Mouse (Mus musculus) effector memory CD4-positive, alpha-beta T cell, adult 5 months (primary cell): ENCODE measurements around the gene Sptan1. TPM values are rescaled to one million over a fixed set of nuclear protein-coding genes. Genes with fewer than 3 reads are reported as not detected.

Experiments
- polyA plus RNA-seq: library from polyadenylated mRNA; unstranded; fragments of 100-300 nt; shearing (Covaris generic); gene quantifications from one replicate; pipeline ENCODE4 v1.2.1, GENCODE M21; 2017

The Sptan1 gene
- polyA plus RNA-seq, result 87.5 TPM

DNA sequence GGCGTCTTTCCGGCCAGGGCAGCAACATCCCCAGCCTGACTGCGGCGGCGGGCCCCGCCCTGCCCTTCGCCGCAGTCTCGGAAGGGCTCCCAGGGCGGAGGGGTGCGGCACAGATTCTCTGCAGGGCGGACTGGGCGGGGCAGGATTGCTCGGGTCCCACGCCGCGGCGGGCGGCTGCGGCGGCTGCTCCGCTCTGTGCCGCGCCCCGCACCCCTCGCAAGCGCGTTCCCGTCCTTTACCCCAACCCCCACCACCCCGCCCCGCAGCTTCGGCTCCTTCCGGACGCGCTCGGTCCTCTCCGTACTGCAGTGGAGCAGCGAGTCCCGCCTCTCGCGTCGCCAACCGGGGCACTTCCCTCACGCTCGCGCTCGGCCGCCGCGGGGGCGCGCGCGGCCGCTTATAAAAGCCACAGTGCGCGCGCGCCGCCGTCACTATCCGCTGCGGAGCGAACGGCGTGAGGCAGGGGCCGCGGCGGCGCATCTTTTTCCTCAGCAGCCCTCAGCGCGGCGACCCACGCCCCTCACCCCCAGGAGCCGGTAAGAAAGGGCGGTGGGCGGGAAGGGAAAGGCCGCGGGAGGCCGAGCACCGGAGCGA is at the start of gene Sptan1:
Gene Sptan1 (plus strand): TSS at position 311 of the 594 bp plus-strand sequence.

DNA sequence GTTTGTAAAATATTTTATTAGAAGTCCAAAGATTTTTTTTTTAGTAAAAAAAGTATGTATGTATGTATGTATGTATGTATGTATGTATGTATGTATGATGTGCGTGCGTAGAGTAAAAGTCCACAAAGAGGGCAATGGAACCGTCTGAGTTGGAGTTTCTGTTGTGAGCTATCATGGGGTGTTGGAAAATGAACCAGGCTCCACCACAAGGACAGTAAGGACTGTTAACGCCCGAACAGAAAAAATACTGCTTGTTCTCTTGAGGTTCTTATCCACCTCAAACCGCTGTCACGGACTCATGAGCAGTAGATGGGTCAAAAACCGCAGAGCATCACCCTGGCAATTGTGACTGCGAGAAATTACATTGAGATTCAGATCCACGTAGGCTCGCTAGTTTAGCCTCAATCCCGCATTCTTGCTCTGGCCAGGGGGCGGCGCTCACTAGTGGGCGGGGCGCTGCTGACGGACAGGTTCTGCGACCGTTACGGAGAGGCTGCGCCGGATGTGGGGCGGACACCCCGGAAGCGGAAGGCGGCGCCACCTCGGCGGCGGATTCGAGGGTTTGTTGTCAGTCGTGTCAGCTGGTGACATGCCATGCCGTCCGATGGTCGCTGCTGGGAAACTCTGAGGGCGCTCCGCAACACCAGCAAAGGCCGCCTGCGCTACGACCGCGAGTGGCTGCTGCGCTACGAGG is 30.3 kb upstream of the Sptan1 start, which contains the start of gene Gle1:
Gene Gle1 (plus strand): TSS at position 521 of the 694 bp plus-strand sequence.

DNA sequence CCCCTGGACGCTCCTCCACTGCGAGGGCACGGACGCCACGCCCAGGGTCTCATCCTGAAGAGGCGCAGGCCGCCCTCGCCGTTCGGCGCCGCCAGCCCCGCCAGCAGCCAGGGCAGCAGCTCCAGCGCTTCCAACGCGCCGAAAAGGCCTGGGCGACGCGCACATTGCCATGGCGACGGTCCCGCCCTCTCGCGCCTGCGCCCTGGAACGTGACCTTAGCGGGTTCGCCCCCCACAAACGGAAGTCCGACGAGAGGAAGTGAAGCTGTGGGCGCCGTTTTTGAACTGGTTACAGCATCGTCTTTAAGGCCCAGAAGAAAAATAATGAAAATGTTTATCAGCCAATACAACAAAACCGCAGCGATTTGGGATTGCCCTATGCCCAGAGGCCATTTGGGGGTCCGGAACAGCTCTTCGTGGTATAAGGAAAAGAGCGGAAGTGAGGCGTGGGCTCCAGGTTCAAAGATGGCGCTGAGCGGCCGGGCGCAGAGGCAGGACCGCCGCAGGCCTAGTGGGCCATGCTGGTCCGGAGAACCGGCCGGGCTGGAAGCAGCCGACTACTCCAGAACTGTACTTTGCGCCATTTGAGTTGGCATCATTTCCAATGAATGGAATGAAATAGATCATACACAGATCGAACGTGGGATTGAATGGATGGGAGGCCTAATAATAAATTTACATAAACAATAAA is 83.5 kb downstream of the Sptan1 start, which contains the start of gene Wdr34:
Gene Wdr34 (minus strand): TSS at position 183 of the 690 bp plus-strand sequence.

DNA sequence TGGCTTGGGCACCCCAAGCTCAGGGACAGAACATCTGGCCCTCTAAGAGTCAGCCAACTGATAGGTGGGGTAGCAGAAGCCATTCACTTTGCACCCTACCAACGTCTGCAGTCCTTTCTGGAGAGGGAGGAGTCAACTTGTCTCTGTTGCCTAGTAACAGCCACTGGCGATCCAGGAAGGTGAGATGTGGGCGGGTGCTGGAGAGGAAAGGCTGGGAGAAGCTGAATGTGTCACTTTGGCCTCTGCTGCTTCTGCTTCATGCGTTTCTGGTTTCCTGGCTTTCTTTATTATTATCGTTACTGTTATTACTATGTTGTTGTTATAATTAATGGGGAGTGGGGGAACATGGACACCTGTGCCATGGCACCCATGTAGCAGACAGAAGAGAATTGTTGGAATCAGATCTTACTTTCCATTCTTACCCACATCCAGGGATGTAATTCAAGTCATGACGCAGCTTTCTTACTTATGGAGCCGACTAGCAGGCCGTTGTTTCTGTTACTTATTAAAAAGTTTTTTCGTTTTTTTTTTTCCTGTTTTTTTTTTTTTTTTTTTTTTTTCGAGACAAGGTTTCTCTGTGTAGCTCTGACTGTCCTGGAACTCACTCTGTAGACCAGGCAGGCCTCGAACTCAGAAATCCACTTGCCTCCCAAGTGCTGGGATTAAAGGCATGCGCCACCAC is 92.0 kb downstream of the Sptan1 start, which contains the start of gene Set:
Gene Set (plus strand): TSS at position 156 of the 682 bp plus-strand sequence.

DNA sequence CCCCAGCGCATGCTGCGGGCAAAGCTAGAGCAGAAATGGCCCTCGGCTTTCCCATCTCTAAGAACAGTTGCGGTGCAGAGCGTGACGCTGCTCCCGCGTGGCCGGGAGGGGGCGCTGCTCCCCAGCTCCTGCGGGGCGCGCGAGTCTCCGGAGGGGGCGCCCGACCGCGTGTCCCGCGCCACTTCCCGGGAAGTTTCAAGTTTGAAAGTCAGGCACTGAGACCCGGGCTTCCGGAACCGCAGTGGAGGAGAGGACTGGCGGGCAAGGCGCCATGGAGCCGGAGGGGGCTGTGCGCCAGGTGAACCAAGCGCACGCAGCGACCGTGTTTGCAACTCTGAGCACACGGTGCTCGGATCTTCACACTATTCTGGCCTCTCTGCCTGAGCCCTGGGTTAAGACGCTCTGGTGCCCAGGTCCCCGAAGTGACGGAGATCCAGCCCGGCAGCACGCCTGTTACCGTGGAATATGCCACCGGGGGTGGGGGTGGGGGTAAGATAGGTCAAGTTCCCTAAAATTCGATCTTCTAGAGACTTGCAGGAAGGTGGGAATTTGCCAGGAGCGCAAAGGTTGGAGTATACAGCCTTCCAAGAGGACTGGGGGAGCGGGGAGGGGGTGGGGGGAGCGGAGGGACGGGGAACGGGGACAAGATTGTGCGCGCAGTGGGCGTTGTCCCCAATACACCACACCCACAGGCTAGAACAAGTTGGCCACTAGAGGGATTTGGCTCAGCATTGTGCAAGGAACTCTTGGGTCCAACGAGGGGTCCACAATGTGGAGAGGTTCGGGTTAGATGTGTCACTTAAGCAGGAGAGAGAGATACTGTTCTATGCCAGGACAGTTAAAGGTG is 112.4 kb downstream of the Sptan1 start, which contains the start of gene Pkn3:
Gene Pkn3 (plus strand): TSS at position 183 of the 847 bp plus-strand sequence.

Other genes with a start within 250 kb of the Sptan1 start
- not detected for gene Gm13420, start 213.9 kb upstream of the Sptan1 start, polyA plus RNA-seq
- not detected for gene Gm13547, start 206.2 kb upstream of the Sptan1 start, polyA plus RNA-seq
- gene Coq4, start 178.1 kb upstream of the Sptan1 start, polyA plus RNA-seq, result 3.9 TPM
- gene Trub2, start 177.1 kb upstream of the Sptan1 start, polyA plus RNA-seq, result 12.1 TPM
- 5.4 TPM for gene Slc27a4, start 162.9 kb upstream of the Sptan1 start, polyA plus RNA-seq
- 20.0 TPM for gene Urm1, start 145.5 kb upstream of the Sptan1 start, polyA plus RNA-seq
- 0.86 TPM for gene Cercam, start 96.4 kb upstream of the Sptan1 start, polyA plus RNA-seq
- gene Odf2, start 76.3 kb upstream of the Sptan1 start, polyA plus RNA-seq, result 71.8 TPM
- 46.3 TPM for gene Gle1, start 30.1 kb upstream of the Sptan1 start, polyA plus RNA-seq
- 2.3 TPM for gene Wdr34, start 83.3 kb downstream of the Sptan1 start, polyA plus RNA-seq
- 282 TPM for gene Set, start 91.8 kb downstream of the Sptan1 start, polyA plus RNA-seq
- gene Pkn3, start 112.1 kb downstream of the Sptan1 start, polyA plus RNA-seq, result 1.7 TPM
- gene Zdhhc12, start 128.1 kb downstream of the Sptan1 start, polyA plus RNA-seq, result 8.1 TPM
- gene Zer1, start 159.0 kb downstream of the Sptan1 start, polyA plus RNA-seq, result 34.9 TPM
- 5.0 TPM for gene Tbc1d13, start 168.2 kb downstream of the Sptan1 start, polyA plus RNA-seq
- 19.4 TPM for gene Endog, start 205.9 kb downstream of the Sptan1 start, polyA plus RNA-seq
- gene Spout1, start 212.9 kb downstream of the Sptan1 start, polyA plus RNA-seq, result 25.6 TPM
- 5.6 TPM for gene Kyat1, start 240.3 kb downstream of the Sptan1 start, polyA plus RNA-seq